In genomic region chr11:97556569-97557408, GRCm38 (mm10) we compare ENCODE assay signal across 9 mouse cellular contexts. TPM values are rescaled to one million over a fixed set of nuclear protein-coding genes. Genes with fewer than 3 reads are reported as not detected.
DNase-seq lines count a peak whose midpoint lies in the region; ATAC-seq and TF ChIP-seq lines count a peak whose summit lies in the region.
"Had no signal": no experiment of that assay in that cellular context is flagged by ENCODE, and none has a peak within 500 bp of the region (broad histone marks: within the 10 kb centered on the region; RNA-seq: fewer than 3 reads in every experiment).

No protein-coding gene starts in this region.

- peaks cover 8% of the 10 kb centered on the region; the same call in 1 of the 2 replicates for H3K4me1 ChIP-seq in liver, adult 2 months (ENCODE audit: control insufficient read depth, insufficient read depth, low read length)
- H3K4me1 ChIP-seq in liver, embryonic 12.5 days = 0 out of 2 replicates have a peak, but pooled peaks cover under 1% of the 10 kb centered on the region
- no peaks in the 10 kb centered on the region for H3K4me1 ChIP-seq in embryonic fibroblast, embryonic 13.5 days (ENCODE audit: control insufficient read depth, insufficient read depth, low read length)
- peaks cover 74% of the 10 kb centered on the region for H3K4me1 ChIP-seq in hindbrain, embryonic 13.5 days (replicated peaks)
- peaks cover 57% of the 10 kb centered on the region for H3K4me1 ChIP-seq in neural tube, embryonic 15.5 days

- peak; percentile 82 for TF ChIP-seq CTCF in liver, adult 2 months (IDR thresholded peaks at IDR 0.05; ENCODE audit: low read depth, low read length)
- peak; percentile 46; the same call in 1 of the 2 replicates for TF ChIP-seq CTCF in embryonic fibroblast, embryonic 13.5 days (IDR thresholded peaks at IDR 0.05; ENCODE audit: borderline replicate concordance, insufficient read depth, low read length)

- no peak overlapping the region for H3K4me3 ChIP-seq in liver, adult 2 months (ENCODE audit: insufficient read depth, low read depth, low read length)
- H3K4me3 ChIP-seq in liver, embryonic 12.5 days = no peak overlapping the region
- no peak overlapping the region for H3K4me3 ChIP-seq in embryonic fibroblast, embryonic 13.5 days (ENCODE audit: insufficient read depth, low read length)
- no peak overlapping the region for H3K4me3 ChIP-seq in hindbrain, embryonic 13.5 days
- H3K4me3 ChIP-seq in neural tube, embryonic 15.5 days (replicated peaks) = no peak overlapping the region
- H3K4me3 ChIP-seq: megakaryocyte, embryonic 14.5 days had no signal

- no peak for TF ChIP-seq POLR2A in liver, adult 2 months (IDR thresholded peaks at IDR 0.05; ENCODE audit: extremely low read depth, insufficient read depth, low read length)
- TF ChIP-seq POLR2A in embryonic fibroblast, embryonic 13.5 days (IDR thresholded peaks at IDR 0.05; ENCODE audit: low read depth, low read length) = no peak

- ATAC-seq in liver, embryonic 12.5 days = no peak
- no peak for ATAC-seq in hindbrain, embryonic 13.5 days (ENCODE audit: low FRiP score)
- ATAC-seq in neural tube, embryonic 15.5 days (ENCODE audit: low FRiP score) = no peak

- H3K9ac ChIP-seq in liver, adult 2 months (ENCODE audit: low read depth, low read length) = no peak overlapping the region
- no peak overlapping the region for H3K9ac ChIP-seq in liver, embryonic 12.5 days
- 0 out of 2 replicates have a peak overlapping the region, but pooled peaks have one; percentile 29 for H3K9ac ChIP-seq in hindbrain, embryonic 13.5 days
- no peak overlapping the region; the same call in 1 of the 2 replicates for H3K9ac ChIP-seq in neural tube, embryonic 15.5 days (replicated peaks)

- no peaks in the 10 kb centered on the region for H3K79me2 ChIP-seq in liver, adult 2 months (ENCODE audit: control insufficient read depth, insufficient read depth, low read length)

- H3K27me3 ChIP-seq in liver, adult 2 months (ENCODE audit: control insufficient read depth, insufficient read depth, low read length) = peaks cover 3% of the 10 kb centered on the region; the same call in 1 of the 2 replicates
- peaks cover 88% of the 10 kb centered on the region for H3K27me3 ChIP-seq in liver, embryonic 12.5 days (replicated peaks)
- H3K27me3 ChIP-seq in hindbrain, embryonic 13.5 days = peaks cover 20% of the 10 kb centered on the region
- H3K27me3 ChIP-seq in neural tube, embryonic 15.5 days (replicated peaks) = peaks cover 9% of the 10 kb centered on the region

- whole genome bisulfite sequencing in liver, adult 2 months = 24% methylated on average over 7 of the region's 7 CpGs
- 16% methylated on average over 7 of the region's 7 CpGs for WGBS in liver, embryonic 12.5 days (ENCODE audit: insufficient replicate concordance)
- WGBS in hindbrain, embryonic 13.5 days = 21% methylated on average over 7 of the region's 7 CpGs
- WGBS in neural tube, embryonic 15.5 days = 22% methylated on average over 7 of the region's 7 CpGs

- H3K4me2 ChIP-seq in liver, embryonic 12.5 days = no peak overlapping the region
- no peak overlapping the region for H3K4me2 ChIP-seq in hindbrain, embryonic 13.5 days
- H3K4me2 ChIP-seq in neural tube, embryonic 15.5 days = no peak overlapping the region

- no peaks in the 10 kb centered on the region for H3K9me3 ChIP-seq in liver, embryonic 12.5 days (replicated peaks)
- H3K9me3 ChIP-seq in hindbrain, embryonic 13.5 days = no peaks in the 10 kb centered on the region
- H3K9me3 ChIP-seq in neural tube, embryonic 15.5 days (replicated peaks) = no peaks in the 10 kb centered on the region
- H3K9me3 ChIP-seq: megakaryocyte, embryonic 14.5 days had no signal

- H3K36me3 ChIP-seq in liver, adult 2 months (ENCODE audit: control insufficient read depth, insufficient read depth, low read length) = no peaks in the 10 kb centered on the region
- H3K36me3 ChIP-seq in liver, embryonic 12.5 days = no peaks in the 10 kb centered on the region
- no peaks in the 10 kb centered on the region for H3K36me3 ChIP-seq in hindbrain, embryonic 13.5 days
- H3K36me3 ChIP-seq in neural tube, embryonic 15.5 days = no peaks in the 10 kb centered on the region

- DNase-seq in liver, adult 2 months (ENCODE audit: extremely low read depth, low read depth, low spot score) = peak; percentile 73
- DNase-seq in adrenal gland, postnatal 25 days = peak; percentile 82
- DNase-seq in lung, adult 18-20 months = peak; percentile 54 to 71
- DNase-seq in right cerebral cortex, postnatal 14 days = peak; percentile 89

- no peak overlapping the region for H3K27ac ChIP-seq in liver, adult 2 months (replicated peaks; ENCODE audit: insufficient read depth, low read depth, low read length)
- H3K27ac ChIP-seq in liver, embryonic 12.5 days = no peak overlapping the region
- H3K27ac ChIP-seq in embryonic fibroblast, embryonic 13.5 days (ENCODE audit: insufficient read depth, low read length) = no peak overlapping the region
- H3K27ac ChIP-seq in hindbrain, embryonic 13.5 days = 0 out of 2 replicates have a peak overlapping the region, but pooled peaks have one; percentile 15
- H3K27ac ChIP-seq in neural tube, embryonic 15.5 days (replicated peaks) = no peak overlapping the region

RNA-seq across cellular contexts. Expression of gene Srcin1, which starts 19.2 kb away (rescaled TPM):
- total RNA-seq in liver, adult 2 months (2014; rRNA removed) = under 0.01 and 0.20 TPM in 2 replicates
- polyA plus RNA-seq in liver, adult 2 months (2012; rRNA removed) = 0.06 and 0.12 TPM in 2 replicates
- polyA plus RNA-seq in liver, embryonic 12.5 days (2016; fragmentation: Nextera tagmentation; extraction: Ambion mirVana) = 0.01 and 0.10 TPM in 2 replicates
- total RNA-seq in adrenal gland, postnatal 25 days (2021) = 9.8 and 9.9 TPM in 2 replicates
- polyA plus RNA-seq in embryonic fibroblast, embryonic 13.5 days (2011; ENCODE audit: insufficient read length, low read depth, missing spikeins) = 0.18 TPM in 1 of 2 replicates, not detected in the other
- 6.0 and 7.0 TPM in 2 replicates for polyA plus RNA-seq in hindbrain, embryonic 13.5 days (2015; fragmentation: Nextera tagmentation; extraction: Ambion mirVana)
- polyA plus RNA-seq in neural tube, embryonic 15.5 days (2015; fragmentation: Nextera tagmentation; extraction: Ambion mirVana) = 7.2 and 10.5 TPM in 2 replicates

RNA-seq across cellular contexts. Expression of gene 4933428G20Rik, which starts 56.6 kb away (rescaled TPM):
- total RNA-seq in liver, adult 2 months (2014; rRNA removed) = not detected in 2 replicates
- not detected in 2 replicates for polyA plus RNA-seq in liver, adult 2 months (2012; rRNA removed)
- 1.3 and 1.4 TPM in 2 replicates for polyA plus RNA-seq in liver, embryonic 12.5 days (2016; fragmentation: Nextera tagmentation; extraction: Ambion mirVana)
- not detected in 2 replicates for total RNA-seq in adrenal gland, postnatal 25 days (2021)
- polyA plus RNA-seq in embryonic fibroblast, embryonic 13.5 days (2011; ENCODE audit: insufficient read length, low read depth, missing spikeins) = not detected in 2 replicates
- 0.96 and 1.2 TPM in 2 replicates for polyA plus RNA-seq in hindbrain, embryonic 13.5 days (2015; fragmentation: Nextera tagmentation; extraction: Ambion mirVana)
- polyA plus RNA-seq in neural tube, embryonic 15.5 days (2015; fragmentation: Nextera tagmentation; extraction: Ambion mirVana) = 1.2 and 1.4 TPM in 2 replicates
